Mouse (Mus musculus) hindbrain, embryonic 13.5 days (tissue): ENCODE data around the gene Pdzd3. TPM values are rescaled to one million over a fixed set of nuclear protein-coding genes. Genes with fewer than 3 reads are reported as not detected.
A peak's percentile ranks its signal among the peaks of the same experiment; 100 is the strongest.

ENCODE experiments used
- ATAC-seq: fragments of 200-750 bp; cut with Nextera tagmentation; 2 replicates; pipeline ENCODE4 v1.8.0; 2017; ENCODE audit warnings: moderate TSS enrichment; ENCODE audit not compliant: low FRiP score
- H3K27ac ChIP-seq: fragments of 300-500 bp; sonication (generic); 2 replicates; pipeline ENCODE4 v1.5.1; 2015; ENCODE audit warnings: inconsistent platforms, mild to moderate bottlenecking, moderate library complexity
- H3K27me3 ChIP-seq: fragments of 300-500 bp; sonication (generic); 2 replicates; pipeline ENCODE4 v1.6.1; 2015; ENCODE audit warnings: mild to moderate bottlenecking, inconsistent platforms
- H3K36me3 ChIP-seq: fragments of 300-500 bp; sonication (generic); 2 replicates; pipeline ENCODE4 v1.6.1; 2015; ENCODE audit warnings: mild to moderate bottlenecking, inconsistent platforms
- H3K4me1 ChIP-seq: fragments of 300-500 bp; sonication (generic); replicated peaks from 2 replicates; pipeline ENCODE4 v1.6.1; 2015; ENCODE audit warnings: inconsistent platforms
- H3K4me2 ChIP-seq: fragments of 300-500 bp; sonication (generic); 2 replicates; pipeline ENCODE4 v1.6.1; 2015; ENCODE audit warnings: inconsistent platforms, mild to moderate bottlenecking, moderate library complexity
- H3K4me3 ChIP-seq: fragments of 300-500 bp; sonication (generic); 2 replicates; pipeline ENCODE4 v1.5.1; 2015; ENCODE audit warnings: mild to moderate bottlenecking, inconsistent platforms
- H3K9ac ChIP-seq: fragments of 300-500 bp; sonication (generic); 2 replicates; pipeline ENCODE4 v1.6.1; 2015; ENCODE audit warnings: mild to moderate bottlenecking, inconsistent platforms
- H3K9me3 ChIP-seq: fragments of 300-500 bp; sonication (generic); 2 replicates; pipeline ENCODE4 v1.6.1; 2016; ENCODE audit warnings: inconsistent platforms
- WGBS: fragments of 180-500 bp; shearing (Covaris S2); methylation state at CpG from one replicate; pipeline ENCODE4 v1.1.7; 2015; 5-methylcytosine and 5-hydroxymethylcytosine counted together
- polyA plus RNA-seq: library from polyadenylated mRNA; unstranded; fragments of >200 nt; fragmentation: Nextera tagmentation; extraction: Ambion mirVana; gene quantifications from 2 replicates; pipeline ENCODE4 v1.2.1, GENCODE M21; 2015

Gene Pdzd3
- polyA plus RNA-seq, 1 experiment from 2014 or later, result 0.17 TPM

GRCm38 (mm10) chr9:44233021-44233801, 18.1 kb downstream of the Pdzd3 start:
- peak; percentile 85 for ATAC-seq
- Histone ChIP-seq H3K4me2 (peak overlapping the region; percentile 80), H3K4me3 (peak overlapping the region; percentile 67), H3K27ac (peak overlapping the region; percentile 97), H3K9me3 (no peaks in the 10 kb centered on the region), H3K27me3 (no peaks in the 10 kb centered on the region), H3K36me3 (no peaks in the 10 kb centered on the region), H3K9ac (peak overlapping the region; percentile 84), H3K4me1 (peaks cover 28% of the 10 kb centered on the region)
- WGBS, result under 1% methylated on average over 40 of the region's 40 CpGs

- Histone ChIP-seq H3K27me3 (no peaks in the 10 kb centered on the region), H3K4me3 (peak overlapping the region; percentile 67), H3K9me3 (no peaks in the 10 kb centered on the region), H3K4me2 (peak overlapping the region; percentile 80), H3K27ac (no peak overlapping the region), H3K4me1 (peaks cover 28% of the 10 kb centered on the region), H3K36me3 (no peaks in the 10 kb centered on the region), H3K9ac (peak overlapping the region; percentile 84; the same call in 1 of the 2 replicates)
- ATAC-seq, result no peak
These were observed 19.7 kb downstream of the Pdzd3 start for GRCm38 (mm10) chr9:44231609-44232008.

- H3K27ac ChIP-seq, result no peak overlapping the region
- peaks cover 15% of the 10 kb centered on the region for H3K4me1 ChIP-seq
- H3K27me3 ChIP-seq, result no peaks in the 10 kb centered on the region
- no peak overlapping the region for H3K4me3 ChIP-seq
- 60% methylated on average over 6 of the region's 6 CpGs for WGBS
- no peak for ATAC-seq
- 0 out of 2 replicates have a peak overlapping the region, but pooled peaks have one; percentile 8 for H3K9ac ChIP-seq
- no peak overlapping the region for H3K4me2 ChIP-seq
- no peaks in the 10 kb centered on the region for H3K9me3 ChIP-seq
- H3K36me3 ChIP-seq, result no peaks in the 10 kb centered on the region
These were observed 25.3 kb downstream of the Pdzd3 start for GRCm38 (mm10) chr9:44225993-44226392.

GRCm38 (mm10) chr9:44213538-44213937, 37.7 kb downstream of the Pdzd3 start:
- ATAC-seq, result no peak
- H3K4me1 ChIP-seq, result no peaks in the 10 kb centered on the region
- peaks cover 12% of the 10 kb centered on the region for H3K36me3 ChIP-seq
- no peaks in the 10 kb centered on the region for H3K9me3 ChIP-seq
- no peak overlapping the region for H3K27ac ChIP-seq
- H3K9ac ChIP-seq, result no peak overlapping the region
- H3K4me3 ChIP-seq, result no peak overlapping the region
- H3K27me3 ChIP-seq, result no peaks in the 10 kb centered on the region
- 99% methylated on average over 14 of the region's 14 CpGs for WGBS
- H3K4me2 ChIP-seq, result no peak overlapping the region

- no peaks in the 10 kb centered on the region for H3K4me1 ChIP-seq
- H3K9me3 ChIP-seq, result no peaks in the 10 kb centered on the region
- 97% methylated on average over 4 of the region's 4 CpGs for whole genome bisulfite sequencing
- H3K4me2 ChIP-seq, result no peak overlapping the region
- no peak for ATAC-seq
- no peak overlapping the region for H3K27ac ChIP-seq
- H3K4me3 ChIP-seq, result no peak overlapping the region
- no peaks in the 10 kb centered on the region for H3K27me3 ChIP-seq
- no peak overlapping the region for H3K9ac ChIP-seq
- H3K36me3 ChIP-seq, result peaks cover 12% of the 10 kb centered on the region
These were observed 38.9 kb downstream of the Pdzd3 start for GRCm38 (mm10) chr9:44212406-44212805.

GRCm38 (mm10) chr9:44209416-44209815, 41.9 kb downstream of the Pdzd3 start:
- no peak overlapping the region for H3K9ac ChIP-seq
- H3K27me3 ChIP-seq, result no peaks in the 10 kb centered on the region
- no peak overlapping the region for H3K4me2 ChIP-seq
- peaks cover 12% of the 10 kb centered on the region for H3K36me3 ChIP-seq
- H3K4me1 ChIP-seq, result no peaks in the 10 kb centered on the region
- H3K27ac ChIP-seq, result no peak overlapping the region
- H3K9me3 ChIP-seq, result no peaks in the 10 kb centered on the region
- ATAC-seq, result no peak
- H3K4me3 ChIP-seq, result no peak overlapping the region
- WGBS, result 95% methylated on average over 4 of the region's 4 CpGs

- Histone ChIP-seq H3K27me3 (no peaks in the 10 kb centered on the region), H3K36me3 (peaks cover 10% of the 10 kb centered on the region), H3K9ac (no peak overlapping the region), H3K4me1 (no peaks in the 10 kb centered on the region), H3K27ac (no peak overlapping the region), H3K4me3 (no peak overlapping the region), H3K4me2 (no peak overlapping the region), H3K9me3 (no peaks in the 10 kb centered on the region)
- 96% methylated on average over 2 of the region's 2 CpGs for WGBS
- ATAC-seq, result no peak
These were observed 43.4 kb downstream of the Pdzd3 start for GRCm38 (mm10) chr9:44207840-44208239.

GRCm38 (mm10) chr9:44200458-44200857, 50.8 kb downstream of the Pdzd3 start:
- Histone ChIP-seq H3K4me2 (no peak overlapping the region), H3K9me3 (no peaks in the 10 kb centered on the region), H3K9ac (no peak overlapping the region), H3K27ac (no peak overlapping the region), H3K4me1 (no peaks in the 10 kb centered on the region), H3K36me3 (peaks cover 35% of the 10 kb centered on the region), H3K4me3 (no peak overlapping the region), H3K27me3 (no peaks in the 10 kb centered on the region)
- WGBS, result 76% methylated on average over 3 of the region's 3 CpGs
- no peak for ATAC-seq

- H3K27me3 ChIP-seq, result no peaks in the 10 kb centered on the region
- H3K9ac ChIP-seq, result no peak overlapping the region
- no peak for ATAC-seq
- no peak overlapping the region for H3K4me2 ChIP-seq
- H3K36me3 ChIP-seq, result peaks cover 35% of the 10 kb centered on the region
- no peak overlapping the region for H3K4me3 ChIP-seq
- no peak overlapping the region for H3K27ac ChIP-seq
- H3K9me3 ChIP-seq, result no peaks in the 10 kb centered on the region
- no peaks in the 10 kb centered on the region for H3K4me1 ChIP-seq
These were observed 51.7 kb downstream of the Pdzd3 start for GRCm38 (mm10) chr9:44199580-44199979.

GRCm38 (mm10) chr9:44199166-44199565, 52.1 kb downstream of the Pdzd3 start:
- WGBS, result 94% methylated on average over 3 of the region's 3 CpGs
- H3K27ac ChIP-seq, result no peak overlapping the region
- H3K4me3 ChIP-seq, result no peak overlapping the region
- no peaks in the 10 kb centered on the region for H3K27me3 ChIP-seq
- H3K9ac ChIP-seq, result no peak overlapping the region
- no peaks in the 10 kb centered on the region for H3K4me1 ChIP-seq
- H3K4me2 ChIP-seq, result no peak overlapping the region
- no peaks in the 10 kb centered on the region for H3K9me3 ChIP-seq
- peaks cover 35% of the 10 kb centered on the region for H3K36me3 ChIP-seq
- no peak for ATAC-seq

Other genes starting within 250 kb of the Pdzd3 start
- gene Thy1, start 208.1 kb downstream of the Pdzd3 start, polyA plus RNA-seq, result 0.27 and 0.55 TPM in 2 replicates
- gene Usp2, start 184.4 kb downstream of the Pdzd3 start, polyA plus RNA-seq, result 8.1 and 12.2 TPM in 2 replicates
- 0.22 TPM in 1 of 2 replicates, not detected in the other for gene Mfrp, start 149.7 kb downstream of the Pdzd3 start, polyA plus RNA-seq
- gene C1qtnf5, start 144.2 kb downstream of the Pdzd3 start, polyA plus RNA-seq, result 3.2 and 5.3 TPM in 2 replicates
- gene Gm49380, start 138.0 kb downstream of the Pdzd3 start, polyA plus RNA-seq, result 0.12 and 0.49 TPM in 2 replicates
- 27.9 and 29.2 TPM in 2 replicates for gene Rnf26, start 138.0 kb downstream of the Pdzd3 start, polyA plus RNA-seq
- 13.1 and 14.0 TPM in 2 replicates for gene Mcam, start 117.0 kb downstream of the Pdzd3 start, polyA plus RNA-seq
- 21.5 and 24.4 TPM in 2 replicates for gene Cbl, start 17.4 kb downstream of the Pdzd3 start, polyA plus RNA-seq
- gene Ccdc153, start 10.8 kb downstream of the Pdzd3 start, polyA plus RNA-seq, result not detected in 2 replicates
- 4.4 TPM in 2 replicates for gene Nlrx1, start 17.1 kb upstream of the Pdzd3 start, polyA plus RNA-seq
- 18.0 and 20.1 TPM in 2 replicates for gene Abcg4, start 37.1 kb upstream of the Pdzd3 start, polyA plus RNA-seq
- gene Hinfp, start 54.2 kb upstream of the Pdzd3 start, polyA plus RNA-seq, result 31.4 and 36.6 TPM in 2 replicates
- 19.1 and 21.6 TPM in 2 replicates for gene C2cd2l, start 68.8 kb upstream of the Pdzd3 start, polyA plus RNA-seq
- 37.0 and 40.4 TPM in 2 replicates for gene Dpagt1, start 74.5 kb upstream of the Pdzd3 start, polyA plus RNA-seq
- gene H2afx, start 83.2 kb upstream of the Pdzd3 start, polyA plus RNA-seq, result 145 and 151 TPM in 2 replicates
- 66.8 and 70.8 TPM in 2 replicates for gene Hmbs, start 92.8 kb upstream of the Pdzd3 start, polyA plus RNA-seq
- gene Vps11, start 110.2 kb upstream of the Pdzd3 start, polyA plus RNA-seq, result 36.2 and 38.0 TPM in 2 replicates
- 25.6 and 27.7 TPM in 2 replicates for gene Hyou1, start 128.0 kb upstream of the Pdzd3 start, polyA plus RNA-seq
- gene Slc37a4, start 145.4 kb upstream of the Pdzd3 start, polyA plus RNA-seq, result 64.7 and 65.9 TPM in 2 replicates
- 1,260 and 1,282 TPM in 2 replicates for gene Rps25, start 155.7 kb upstream of the Pdzd3 start, polyA plus RNA-seq
- gene Trappc4, start 156.1 kb upstream of the Pdzd3 start, polyA plus RNA-seq, result 342 and 355 TPM in 2 replicates
- 28.2 and 32.9 TPM in 2 replicates for gene Ccdc84, start 167.1 kb upstream of the Pdzd3 start, polyA plus RNA-seq
- gene Foxr1, start 189.7 kb upstream of the Pdzd3 start, polyA plus RNA-seq, result not detected in 2 replicates
- gene Upk2, start 203.5 kb upstream of the Pdzd3 start, polyA plus RNA-seq, result not detected in 2 replicates
- gene Bcl9l, start 231.4 kb upstream of the Pdzd3 start, polyA plus RNA-seq, result 8.6 TPM in 2 replicates